Mouse (Mus musculus) mouse embryonic stem cell (cell line): Measurements from ENCODE around the gene Cela3a.

ENCODE experiments used
- in situ Hi-C, 2 experiments: fragments of 300-500 bp; cut with MboI; formaldehyde crosslinking; loops; 1 replicate in 1 of 2; 3 replicates in 1 of 2; pipeline ENCODE4 v1.14.3; 2019 to 2020; ENCODE audit warnings: low sequenced_read_pairs in 2 of 2, low pct_unique_long_range_greater_than_20kb in 1 of 2, mixed read lengths in 1 of 2; ENCODE audit not compliant: unreplicated experiment in 1 of 2

Gene Cela3a

GRCm38 (mm10) chr4:137379713-137380255, 29.8 kb downstream of the Cela3a start:
- in situ Hi-C loops = no loop called here

DNA sequence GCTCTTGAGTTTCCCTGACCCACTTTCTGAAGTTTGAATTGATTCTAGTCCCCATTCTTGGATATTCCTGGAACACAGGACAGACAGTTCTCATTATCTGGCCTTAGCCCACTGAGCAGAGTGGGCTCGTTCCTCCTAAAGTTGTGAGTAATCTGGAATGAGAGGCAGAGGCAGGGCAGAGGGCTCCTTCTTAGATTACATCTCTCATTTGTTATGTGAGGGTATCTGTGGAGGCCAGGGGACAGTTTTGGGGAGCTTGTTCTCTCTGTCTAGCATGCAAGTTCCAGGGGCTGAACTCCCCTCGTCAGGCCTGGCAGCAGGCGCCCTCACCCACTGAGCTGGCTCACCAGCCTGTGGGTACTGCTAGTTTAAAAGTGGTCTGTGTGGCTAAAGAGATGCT, 30.5 kb downstream of the Cela3a start:
- in situ Hi-C loops = no loop called here

GRCm38 (mm10) chr4:137377526-137378304, 31.9 kb downstream of the Cela3a start:
- in situ Hi-C loops = no loop called here

GRCm38 (mm10) chr4:137376778-137377177, 32.8 kb downstream of the Cela3a start:
- in situ Hi-C loops = no loop called here

- in situ Hi-C loops = no loop called here
Observed at GRCm38 (mm10) chr4:137375314-137376278, 34.0 kb downstream of the Cela3a start.

- in situ Hi-C loops = no loop called here
Observed at GRCm38 (mm10) chr4:137373711-137374110, 35.9 kb downstream of the Cela3a start.

DNA sequence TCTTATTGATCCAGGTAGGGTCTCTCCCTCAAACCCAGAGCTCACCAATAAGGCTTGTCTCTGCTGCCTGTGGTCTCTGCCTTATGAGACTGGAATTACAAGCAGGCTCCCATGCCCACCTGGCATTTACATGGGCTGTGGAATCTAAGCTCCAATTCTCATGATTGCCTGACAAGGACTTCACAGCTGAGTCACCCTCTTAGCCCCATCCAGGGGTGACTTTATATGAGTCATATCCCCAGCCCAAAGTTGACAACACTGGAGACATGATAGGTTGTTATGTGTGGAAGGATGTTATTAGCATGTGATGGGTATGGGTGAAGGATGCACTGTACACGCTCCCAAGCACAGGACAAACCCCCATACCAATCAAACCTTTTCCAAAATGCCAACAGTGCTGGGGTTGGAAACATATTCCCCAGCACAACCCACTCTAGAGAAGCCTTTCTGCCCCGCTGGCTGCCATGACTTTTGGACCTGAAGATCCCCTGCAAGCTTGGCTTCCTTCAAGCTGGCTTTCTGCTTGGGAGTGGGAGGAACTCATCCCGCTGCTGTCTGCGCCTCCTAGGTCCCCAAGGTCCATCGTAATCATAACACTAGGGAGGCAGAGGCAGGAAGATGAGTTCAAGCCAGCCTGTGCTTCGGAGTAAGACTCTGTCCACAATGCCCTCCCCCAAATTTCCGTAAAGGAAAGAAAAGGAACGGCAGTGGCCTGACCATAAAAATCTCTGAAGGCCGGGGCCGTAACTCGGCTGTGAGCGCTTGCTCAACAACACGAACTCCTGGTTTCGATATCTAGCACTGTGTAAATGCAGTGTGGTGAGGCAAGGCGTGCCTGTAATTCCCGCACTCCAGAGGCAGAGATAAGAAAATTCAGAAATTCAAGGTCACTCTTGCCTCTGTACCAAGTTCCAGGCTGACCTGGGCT, 37.7 kb downstream of the Cela3a start:
- in situ Hi-C loops = no loop called here

GRCm38 (mm10) chr4:137369954-137370750, 39.4 kb downstream of the Cela3a start:
- in situ Hi-C loops = no loop called here

GRCm38 (mm10) chr4:137368198-137368597, 41.4 kb downstream of the Cela3a start:
- in situ Hi-C loops = no loop called here

DNA sequence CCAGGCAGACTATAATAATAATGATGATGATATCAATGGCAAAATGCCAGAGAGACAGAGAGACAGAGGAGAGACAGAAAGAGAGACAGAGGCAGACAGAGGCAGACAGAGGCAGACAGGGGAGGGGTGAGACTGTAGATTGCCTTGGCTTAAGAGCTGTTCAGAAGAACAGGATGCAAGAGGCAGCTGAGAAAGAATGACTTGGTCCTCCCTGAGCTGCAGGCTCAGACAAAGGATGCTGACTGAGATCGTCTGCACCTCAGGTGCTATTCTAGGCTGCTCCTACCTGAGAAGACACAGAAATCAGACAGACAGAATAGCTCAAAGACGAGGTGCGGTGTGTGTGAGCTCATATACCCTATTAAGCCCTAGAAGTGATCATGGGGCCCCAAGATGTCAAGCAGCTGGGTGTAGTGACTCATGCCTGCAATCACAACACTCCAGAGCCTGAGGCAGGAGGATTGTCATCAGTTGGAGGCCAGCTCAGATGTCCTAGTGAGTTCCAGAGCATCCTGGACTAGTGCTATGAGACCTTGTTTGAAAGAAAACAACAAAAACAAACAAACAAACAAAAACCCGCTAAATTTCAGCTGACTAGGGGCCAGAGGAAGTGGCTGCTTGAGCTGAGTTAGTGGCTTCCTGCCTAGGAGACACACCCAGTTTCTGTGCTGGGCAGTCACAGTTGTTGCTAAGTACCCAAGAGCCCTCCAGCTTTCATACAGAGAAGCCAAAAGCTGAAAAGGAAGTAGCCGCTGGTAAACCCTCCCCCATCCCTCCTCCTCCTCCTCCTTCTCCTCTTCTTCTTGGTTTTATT, 42.1 kb downstream of the Cela3a start:
- in situ Hi-C loops = no loop called here

DNA sequence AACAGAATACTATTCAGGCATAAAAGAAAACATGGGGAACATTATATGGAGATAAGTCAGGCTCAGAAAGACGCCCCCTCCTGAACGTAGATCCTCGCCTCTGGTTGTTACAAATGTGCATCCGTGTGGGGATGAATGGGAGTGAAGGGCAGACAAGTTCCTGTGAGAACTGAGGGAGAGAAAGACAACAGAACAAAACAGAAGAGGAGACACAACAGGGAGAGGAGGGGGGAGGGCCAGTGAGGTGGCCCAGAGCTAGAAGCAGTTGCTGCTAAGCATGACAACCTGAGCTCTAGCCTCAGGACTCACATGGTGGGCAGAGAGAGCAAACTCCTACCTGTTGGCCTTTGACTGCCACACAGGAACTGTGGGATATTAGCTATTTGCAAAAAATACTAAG, 43.5 kb downstream of the Cela3a start:
- in situ Hi-C loops = no loop called here

DNA sequence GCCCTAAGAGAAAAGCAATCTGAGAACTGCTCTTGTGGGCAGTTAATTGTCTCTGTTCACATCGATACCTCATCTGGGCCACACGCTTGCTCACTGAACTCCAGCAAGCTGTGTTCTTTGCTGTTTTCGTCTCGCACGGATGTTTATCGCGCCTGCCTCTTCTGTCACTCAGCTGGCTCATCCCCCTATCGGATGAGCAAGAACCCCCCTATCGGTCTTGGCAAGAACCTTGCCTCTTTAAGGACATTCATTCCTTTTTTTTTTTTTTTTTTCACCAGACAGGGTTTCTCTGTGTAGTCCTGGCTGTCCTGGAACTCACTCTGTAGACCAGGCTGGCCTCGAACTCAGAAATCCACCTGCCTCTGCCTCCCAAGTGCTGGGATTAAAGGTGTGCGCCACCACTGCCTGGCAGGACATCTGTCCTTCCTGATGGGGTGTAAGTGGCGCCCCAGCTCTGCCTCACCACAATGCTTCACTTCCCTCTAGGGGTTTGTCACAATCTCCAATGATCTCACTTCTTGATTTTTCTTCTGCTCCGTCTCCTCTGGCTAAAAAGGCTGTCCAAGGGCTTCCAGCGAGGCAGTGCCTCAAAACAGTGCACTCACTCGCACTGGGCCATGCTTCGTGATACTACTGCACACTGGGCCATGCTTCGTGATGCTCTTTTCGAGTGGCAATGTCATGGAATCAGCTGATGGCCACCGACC, 44.1 kb downstream of the Cela3a start:
- in situ Hi-C loops = no loop called here

DNA sequence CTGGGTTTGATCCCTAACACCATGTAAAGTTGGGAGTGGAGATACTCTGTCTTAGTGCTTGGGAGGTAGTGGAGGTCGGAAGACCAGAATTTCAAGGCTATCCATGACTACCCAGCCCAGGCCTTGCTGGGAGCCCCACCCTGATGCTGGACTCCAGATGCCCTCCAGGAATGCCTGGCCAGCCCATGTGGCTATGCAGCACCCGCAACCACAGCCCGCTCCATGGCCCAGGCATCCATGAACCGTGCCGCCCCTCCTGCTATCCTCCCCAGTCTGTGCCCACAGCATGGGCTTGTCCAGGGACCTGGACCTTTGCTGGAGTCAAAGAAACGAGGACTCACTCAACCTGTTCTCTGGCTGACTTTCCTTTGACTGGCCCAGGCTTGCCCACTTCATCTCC, 44.8 kb downstream of the Cela3a start:
- in situ Hi-C loops = no loop called here

DNA sequence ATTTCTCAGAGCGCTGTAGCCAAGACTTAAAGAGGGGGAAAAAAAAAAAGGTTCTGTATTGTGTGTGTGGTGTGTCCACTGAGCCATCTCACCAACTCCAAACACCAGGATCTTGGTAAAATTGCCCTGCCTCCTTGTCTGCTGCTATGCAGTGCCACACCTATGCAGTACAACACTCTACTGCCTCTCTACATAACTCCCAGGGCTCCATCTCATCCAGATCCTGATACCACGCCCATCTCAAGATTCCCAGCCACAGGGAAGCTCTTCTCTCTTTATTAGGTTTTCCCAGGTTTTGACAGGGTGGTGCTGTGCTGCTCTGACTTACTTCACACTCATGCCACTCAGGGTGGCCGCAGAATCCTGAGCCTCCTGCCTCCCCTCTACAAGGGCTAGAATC, 48.6 kb downstream of the Cela3a start:
- in situ Hi-C loops = no loop called here

DNA sequence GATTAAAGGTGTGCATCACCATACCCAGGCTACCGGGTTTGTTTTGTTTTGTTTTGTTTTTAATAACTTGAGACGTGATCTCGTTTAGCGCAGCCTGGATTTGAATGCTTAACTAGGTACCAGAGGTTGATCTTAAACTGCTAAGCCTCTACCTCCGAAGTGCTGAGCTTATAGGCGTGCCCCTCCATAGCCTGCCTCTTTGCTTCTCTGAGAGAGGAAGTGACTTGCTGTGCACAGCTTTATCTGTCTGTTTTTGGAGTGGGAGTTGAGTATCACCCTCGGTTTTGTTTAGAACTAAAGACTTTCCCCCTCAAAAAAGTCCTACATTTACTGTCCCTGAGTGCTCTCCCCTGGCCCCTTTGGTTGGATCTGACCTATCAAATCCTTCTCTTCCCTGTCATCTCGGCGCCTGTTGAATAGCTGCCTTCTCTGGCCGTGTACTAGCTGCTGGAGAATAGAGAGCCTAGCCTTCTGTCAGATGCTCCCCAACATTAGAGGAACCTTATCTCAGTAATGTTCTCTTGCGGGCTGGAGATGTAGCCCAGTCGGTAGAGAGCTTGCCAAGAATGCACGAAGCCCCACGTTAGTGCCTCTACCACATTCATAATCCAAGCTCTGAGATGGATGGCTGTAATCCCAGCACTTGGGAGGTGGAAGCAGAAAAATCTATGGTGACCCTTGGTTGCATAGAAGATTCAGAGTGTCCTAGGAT, 51.1 kb downstream of the Cela3a start:
- in situ Hi-C loops = no loop called here
